Mouse (Mus musculus): ENCODE results near the gene Pih1d1.

Pih1d1 gene

DNA sequence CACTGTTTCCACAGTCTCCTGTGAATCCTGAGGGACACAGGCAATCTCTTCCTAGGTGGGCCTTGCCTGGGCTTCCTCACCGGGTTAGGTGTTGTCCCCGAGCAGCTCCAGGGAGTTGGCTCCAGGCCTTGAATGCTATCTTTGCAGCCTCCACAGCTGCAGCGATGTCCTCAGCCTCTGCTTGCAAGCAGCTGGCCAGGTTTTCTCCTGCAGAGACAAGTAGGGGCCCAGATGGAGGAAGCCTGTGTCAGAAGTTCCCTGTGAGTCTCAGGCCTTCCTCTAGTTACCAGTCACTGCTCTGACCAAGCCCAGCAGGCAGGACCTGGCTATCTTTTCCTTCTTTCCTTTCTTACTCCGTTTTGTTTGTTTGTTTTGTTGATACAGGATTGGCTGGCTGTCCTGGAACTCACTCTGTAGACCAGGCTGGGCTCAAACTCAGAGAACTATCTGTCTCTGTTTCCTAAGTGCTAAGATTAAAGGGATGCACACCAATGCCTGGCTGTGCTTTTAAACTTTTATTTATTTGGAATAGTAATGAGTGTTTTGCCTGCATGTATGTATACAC lies 5.5 kb upstream of the Pih1d1 start:
- DNase-seq, result no peak

DNA sequence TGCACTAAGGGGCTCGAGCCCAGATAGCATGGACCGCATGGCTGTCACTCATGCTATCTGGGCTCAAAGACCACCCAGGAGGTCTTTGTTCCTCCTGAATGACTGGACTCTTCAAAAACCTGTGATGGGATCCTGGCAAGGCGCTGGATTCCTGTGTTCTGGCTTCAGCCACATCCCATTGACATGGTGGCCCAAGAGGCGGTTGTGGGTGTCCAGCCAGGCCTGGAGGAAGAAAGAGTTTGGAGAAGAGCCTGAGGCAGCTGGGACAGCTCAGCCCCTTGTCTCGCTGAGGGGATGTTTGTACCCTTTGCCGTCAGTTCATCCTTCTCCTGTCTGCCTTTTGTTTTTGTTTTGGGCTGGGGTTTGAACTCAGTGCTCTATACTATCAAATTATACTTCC lies 4.6 kb upstream of the Pih1d1 start:
- DNase-seq, result no peak

DNA sequence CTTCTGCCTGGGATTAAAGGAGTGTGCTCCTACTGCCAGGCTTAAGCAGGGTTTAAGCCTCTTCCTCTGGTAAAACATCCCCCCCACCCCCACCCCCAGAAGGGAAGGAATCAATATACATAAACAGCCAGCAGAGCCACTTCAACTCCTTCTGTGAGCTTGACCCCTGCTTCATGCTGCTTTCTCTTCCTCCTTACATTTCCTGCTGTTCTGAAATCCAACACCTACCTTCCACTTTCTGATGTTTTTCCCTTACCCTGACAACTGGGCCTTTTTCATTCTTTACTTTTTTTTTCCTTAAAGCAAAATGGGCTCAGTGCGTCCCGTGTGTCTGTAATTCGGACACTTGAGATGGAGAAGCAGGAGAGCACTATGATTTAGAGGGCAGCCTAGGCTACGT lies 3.8 kb upstream of the Pih1d1 start:
- no peak for DNase-seq

DNA sequence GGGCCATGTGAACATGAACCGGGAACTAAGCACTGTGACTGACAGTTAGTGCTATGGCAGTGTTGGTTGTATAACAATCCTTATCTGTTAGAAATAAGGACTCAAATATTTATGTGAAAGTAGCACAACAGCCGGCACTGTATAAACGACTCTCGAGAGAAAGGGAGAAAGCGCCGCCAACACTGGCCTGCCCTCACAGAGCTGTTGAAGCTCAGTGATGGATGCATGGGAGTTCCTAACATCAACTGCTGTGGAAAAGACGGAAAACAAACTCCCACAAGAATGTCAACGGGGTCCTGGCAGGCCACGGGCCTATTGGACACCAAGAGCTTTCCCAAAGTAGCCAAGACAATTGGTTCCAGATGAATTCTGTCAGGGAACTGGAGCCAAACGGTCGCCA lies 2.8 kb upstream of the Pih1d1 start:
- peak; percentile 48 for DNase-seq

DNA sequence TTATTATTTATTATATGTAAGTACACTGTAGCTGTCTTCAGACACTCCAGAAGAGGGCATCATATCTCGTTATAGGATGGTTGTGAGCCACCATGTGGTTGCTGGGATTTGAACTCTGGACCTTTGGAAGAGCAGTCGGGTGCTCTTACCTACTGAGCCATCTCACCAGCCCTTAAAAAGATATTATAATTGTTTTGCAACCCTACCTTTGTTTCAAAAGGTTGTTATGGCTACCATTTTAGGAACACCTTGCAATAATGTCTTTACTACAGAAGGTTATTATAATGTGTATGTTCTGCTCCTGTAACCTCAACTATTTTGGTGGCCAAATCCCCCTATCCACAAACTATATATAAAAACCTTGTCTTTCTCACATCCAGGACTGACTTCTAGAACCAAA lies 1.1 kb upstream of the Pih1d1 start:
- peak; percentile 39 for DNase-seq

DNA sequence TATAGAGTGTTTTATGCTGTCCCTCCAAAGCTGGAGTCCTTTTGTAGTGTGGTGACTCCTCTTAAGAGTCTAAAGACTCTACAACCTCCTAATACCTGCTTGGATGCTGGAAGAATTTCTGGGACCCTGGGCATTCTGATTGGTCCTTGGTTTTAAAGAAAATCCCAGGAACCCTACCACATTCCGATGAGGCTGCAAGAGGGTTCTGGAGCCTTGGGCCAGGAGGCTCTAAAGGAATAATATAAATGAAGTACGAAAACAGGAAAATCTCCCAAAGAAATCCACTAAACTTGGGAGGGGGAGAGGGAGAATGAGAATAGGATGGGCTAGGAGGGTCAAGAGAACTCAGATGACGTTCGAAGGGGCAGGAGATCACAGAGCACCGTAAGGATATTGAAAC lies 517 bp upstream of the Pih1d1 start:
- no peak for DNase-seq

DNA sequence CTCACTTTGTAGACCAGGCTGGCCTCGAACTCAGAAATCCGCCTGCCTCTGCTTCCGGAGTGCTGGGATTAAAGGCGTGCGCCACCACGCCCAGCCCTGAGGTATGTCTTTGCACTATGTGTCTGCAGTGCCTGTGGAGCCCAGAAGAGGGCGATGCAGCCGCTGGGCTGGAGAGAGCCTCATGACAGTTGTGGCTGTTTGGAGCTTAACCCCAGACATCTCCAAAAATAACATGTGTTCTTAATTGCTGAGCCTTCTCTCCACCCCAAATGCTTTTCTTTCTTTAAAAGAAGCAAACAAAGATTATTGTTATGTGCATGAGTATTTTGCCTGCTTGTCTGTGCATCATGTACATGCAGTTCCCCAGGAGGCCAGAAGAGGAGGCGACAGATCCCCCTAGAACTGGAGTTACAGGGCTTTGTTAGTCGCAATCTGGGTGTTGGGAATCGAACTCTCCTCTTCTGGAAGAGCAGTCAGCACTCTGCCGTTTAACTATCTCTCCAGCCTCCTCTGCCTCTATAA lies 951 bp downstream of the Pih1d1 start:
- peak; percentile 84 for DNase-seq

DNA sequence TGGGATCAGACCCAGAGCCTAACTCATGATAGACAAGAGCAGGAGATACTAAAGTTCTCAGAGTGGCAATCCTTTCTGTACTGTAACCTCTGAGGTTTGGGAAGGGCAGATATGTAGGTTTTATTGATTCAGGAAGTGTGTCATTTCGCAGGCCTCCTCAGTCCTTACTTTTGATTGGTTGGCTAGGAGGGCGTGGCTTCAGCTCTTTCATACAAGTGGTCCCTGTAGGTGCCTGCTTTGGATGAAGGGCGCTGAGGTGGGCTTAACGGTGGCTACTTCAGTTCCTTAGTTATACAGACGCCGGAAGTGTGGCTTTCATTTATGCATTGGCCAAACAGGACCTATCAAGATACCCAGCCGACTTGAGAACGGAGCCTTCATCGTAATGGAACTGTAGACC lies 1.5 kb downstream of the Pih1d1 start:
- peak; percentile 65 for DNase-seq

DNA sequence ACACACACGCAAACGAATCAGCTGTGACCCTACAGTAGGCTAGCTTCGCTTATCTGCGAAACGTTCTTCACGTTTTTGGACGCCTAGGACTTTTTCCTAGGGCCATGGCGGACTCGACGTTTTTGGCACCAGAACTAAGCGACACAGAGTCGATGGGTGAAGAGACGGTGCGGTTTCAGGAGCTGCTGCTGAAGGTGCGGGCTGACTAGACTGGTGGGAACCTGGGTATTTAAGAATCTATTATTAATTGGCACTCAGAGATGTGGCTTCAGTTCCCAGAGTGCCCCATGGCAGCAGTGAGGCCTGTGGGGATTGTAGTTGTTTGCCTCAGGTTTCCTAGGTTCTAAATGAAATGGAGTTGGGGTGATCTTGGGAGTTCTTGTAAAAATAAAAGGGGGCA lies 2.1 kb downstream of the Pih1d1 start:
- peak; percentile 57 for DNase-seq

DNA sequence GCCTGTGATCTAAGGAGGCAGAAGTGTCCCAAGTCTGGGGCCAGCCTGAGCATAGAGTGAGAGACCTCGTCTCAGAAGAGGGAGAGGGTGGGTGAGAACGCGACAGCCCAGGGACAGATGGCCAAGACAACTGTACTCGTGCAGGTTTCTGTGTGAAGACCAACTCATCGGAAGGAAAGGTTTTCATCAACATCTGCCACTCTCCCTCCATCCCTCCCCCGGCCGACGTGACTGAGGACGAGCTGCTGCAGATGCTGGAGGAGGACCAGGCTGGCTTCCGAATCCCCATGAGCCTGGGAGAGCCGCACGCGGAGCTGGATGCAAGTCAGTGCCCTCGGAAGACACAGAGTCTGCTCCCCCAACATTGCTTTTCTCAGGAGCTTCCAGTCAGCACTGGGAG lies 3.4 kb downstream of the Pih1d1 start:
- peak; percentile 41 for DNase-seq

DNA sequence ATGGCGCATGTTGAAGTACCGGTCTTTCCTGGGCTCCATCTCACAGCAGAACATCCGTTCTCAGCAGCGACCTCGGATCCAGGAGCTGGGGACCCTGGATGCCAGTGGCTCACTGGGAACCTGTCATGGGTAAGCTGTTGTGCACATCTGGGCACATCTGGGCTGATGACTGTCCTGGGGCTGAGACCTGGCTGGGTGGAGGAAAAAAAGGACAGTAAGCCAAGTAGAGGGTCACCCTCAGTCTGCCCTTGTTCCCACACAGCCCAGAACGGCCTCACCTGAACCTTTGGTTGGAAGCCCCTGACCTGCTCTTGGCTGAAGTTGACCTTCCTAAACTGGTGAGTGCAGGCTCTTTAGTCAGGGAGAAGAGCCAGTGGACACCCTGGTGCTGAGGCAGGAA lies 4.9 kb downstream of the Pih1d1 start:
- peak; percentile 63 for DNase-seq

DNA sequence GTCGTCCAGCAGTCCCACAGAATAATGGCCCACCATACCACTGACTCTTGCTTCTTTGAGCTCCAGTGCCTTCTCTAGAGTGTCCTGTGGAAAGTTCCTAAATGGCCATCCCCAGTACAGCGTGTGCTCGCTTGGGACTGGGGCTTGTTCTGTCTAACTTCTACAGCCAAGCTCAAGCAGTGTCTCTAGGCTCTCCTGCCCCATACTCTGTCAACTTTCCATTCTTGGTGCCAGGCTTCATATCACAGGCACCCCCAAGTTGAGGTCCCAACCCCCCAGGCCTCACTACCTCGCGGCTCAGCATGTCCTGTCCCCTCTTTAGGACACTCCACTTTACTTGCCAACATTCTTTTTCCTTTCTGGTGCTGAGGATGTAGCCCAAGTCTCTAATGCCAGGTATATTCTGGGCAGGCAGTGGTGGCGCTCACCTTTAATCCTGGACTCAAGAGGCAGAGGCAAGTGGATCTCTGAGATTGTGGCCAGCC lies 6.3 kb downstream of the Pih1d1 start:
- DNase-seq, result peak; percentile 62

DNA sequence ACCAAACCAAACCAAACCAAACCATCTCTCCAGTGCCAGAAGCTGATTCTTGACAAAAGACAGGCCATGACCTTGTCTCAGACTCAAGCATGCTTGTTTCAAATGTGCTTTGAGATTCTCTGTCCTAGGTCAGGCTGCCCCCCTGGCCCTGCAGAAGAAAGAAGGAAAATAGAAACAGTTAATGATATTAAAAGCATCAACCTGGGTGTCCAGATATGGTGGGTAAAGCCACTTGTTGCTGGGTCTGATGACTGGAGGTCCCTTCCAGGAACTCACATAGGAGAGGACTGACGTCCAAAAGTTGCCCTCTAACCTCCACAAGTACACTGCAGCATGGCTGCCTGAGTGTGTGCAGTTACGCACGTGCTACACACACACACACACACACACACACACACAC lies 6.8 kb downstream of the Pih1d1 start:
- DNase-seq, result peak; percentile 73

DNA sequence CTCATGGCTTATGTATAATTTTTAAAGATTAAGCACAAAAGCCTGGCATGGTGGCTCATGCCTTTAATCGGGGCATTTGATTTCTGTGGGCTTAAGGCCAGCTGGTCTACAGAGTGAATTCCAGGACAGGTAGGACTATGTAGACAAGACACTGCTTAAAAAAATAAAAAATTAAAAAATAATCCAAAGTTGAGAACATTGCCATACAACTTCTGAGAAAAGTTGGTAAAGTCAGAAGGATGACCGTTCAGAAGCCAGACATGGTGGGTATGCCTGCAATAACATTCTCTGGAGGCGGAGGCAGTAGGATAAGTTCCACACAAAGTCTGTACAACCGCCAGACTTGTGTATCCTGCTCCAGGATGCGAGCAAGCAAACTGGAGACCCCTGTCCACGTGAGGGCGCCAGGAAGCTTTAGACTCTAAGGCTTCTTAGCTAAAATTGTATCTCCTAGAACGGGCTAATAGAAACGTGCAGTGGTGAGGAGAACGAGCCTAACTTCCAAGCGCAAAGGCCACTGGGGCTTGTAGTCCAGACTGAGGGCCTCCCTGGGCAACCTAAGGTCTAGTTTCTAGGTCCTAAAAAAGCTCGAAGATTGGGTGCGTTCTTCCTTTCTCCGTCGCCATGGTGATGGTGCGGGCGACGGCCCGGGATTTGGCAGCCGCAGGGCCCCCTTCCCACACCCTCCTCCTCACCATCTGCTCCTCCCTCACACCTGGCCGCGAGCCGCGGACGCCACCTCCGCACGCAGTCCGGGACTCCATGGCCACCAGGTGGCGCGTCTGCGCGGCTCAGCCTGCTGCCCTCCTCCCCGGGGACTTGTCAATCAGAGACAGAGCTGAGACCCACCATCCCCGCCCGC lies 7.7 kb downstream of the Pih1d1 start:
- peak; percentile 99 for DNase-seq

DNA sequence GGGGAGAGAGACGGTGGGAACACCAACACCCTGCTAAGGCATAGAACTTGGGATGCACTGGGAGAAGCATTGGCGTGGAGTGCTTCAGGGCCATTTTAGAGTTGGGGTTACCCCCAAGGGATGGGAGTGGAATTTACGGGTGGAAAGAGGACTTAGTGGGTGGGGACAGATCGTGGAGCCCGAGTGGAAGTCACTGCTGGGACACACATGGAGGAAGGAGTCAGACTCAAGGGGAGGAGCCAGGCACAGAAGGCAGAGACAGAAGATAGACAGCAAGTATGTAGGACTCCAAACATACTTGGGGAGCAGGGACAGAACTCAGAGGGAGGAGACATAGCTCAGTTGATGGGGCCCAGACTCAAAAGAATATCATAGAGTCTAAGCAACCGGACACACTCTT lies 8.4 kb downstream of the Pih1d1 start:
- no peak for DNase-seq

DNA sequence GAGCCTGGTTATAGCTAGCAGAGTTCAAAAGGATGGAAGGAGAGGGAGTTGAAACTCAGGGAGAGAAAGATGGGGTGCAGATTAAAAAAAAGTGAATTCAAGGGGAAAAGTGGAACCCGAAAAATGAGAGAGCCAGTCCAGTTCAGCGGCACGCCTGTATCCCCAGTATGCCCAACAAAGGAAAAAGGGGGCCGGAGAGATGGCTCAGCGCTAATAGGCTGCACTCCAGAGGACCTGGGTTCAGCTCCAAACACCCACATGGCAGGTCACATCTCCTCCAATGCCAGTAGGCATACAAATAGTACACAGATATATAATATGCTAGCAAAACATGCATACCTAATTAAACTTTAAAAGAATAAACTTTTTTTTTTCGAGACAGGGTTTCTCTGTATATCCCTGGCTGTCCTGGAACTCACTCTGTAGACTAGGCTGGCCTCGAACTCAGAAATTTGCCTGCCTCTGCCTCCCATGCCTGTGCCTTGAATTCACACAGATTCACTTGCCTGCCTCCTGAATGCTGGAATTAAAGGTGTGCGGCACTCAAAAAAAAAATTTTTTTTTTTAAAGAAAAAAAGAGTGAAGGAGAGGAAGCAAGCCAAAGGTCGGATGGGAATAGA lies 9.0 kb downstream of the Pih1d1 start:
- peak; percentile 69 for DNase-seq

DNA sequence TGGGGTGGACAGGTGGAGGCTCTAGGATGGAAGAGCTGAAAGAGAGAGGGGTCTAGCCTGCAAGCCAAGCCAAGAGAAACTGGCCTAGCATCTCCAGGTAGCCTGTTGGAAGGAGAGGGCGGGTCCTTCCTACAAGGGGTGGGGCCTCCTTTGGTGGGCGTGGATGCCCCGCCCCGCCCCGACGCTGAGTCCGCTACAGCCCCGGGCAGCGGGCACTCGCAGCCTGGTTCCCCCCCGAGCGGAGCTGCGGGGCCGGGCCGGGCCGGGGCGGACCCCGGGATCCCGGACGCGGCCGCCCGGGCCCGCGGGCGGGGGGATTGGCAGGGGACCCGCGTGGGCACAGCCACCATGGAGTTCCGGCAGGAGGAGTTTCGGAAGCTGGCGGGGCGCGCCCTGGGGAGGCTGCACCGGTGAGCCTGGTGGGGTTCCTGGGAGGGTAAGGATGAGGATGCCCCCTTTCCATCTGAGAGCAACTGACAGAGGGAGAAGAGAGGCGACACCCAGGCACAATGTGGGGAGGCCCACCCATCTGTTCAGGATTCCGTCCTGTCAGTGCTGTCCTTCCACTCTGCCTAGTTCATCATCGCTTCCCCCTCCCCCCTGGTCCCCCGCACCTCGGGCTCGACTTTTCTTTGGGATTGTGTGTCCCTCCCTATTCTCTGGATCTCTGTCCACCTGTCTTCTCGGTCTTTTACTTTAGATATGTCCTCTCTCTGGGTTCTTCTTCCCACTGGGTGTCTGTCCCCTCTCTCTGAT lies 9.8 kb downstream of the Pih1d1 start, which contains the start of gene Slc17a7:
TSS of gene Slc17a7 (plus strand) at position 215 of the 756 bp plus-strand sequence.
- peak; percentile 87 for DNase-seq

DNA sequence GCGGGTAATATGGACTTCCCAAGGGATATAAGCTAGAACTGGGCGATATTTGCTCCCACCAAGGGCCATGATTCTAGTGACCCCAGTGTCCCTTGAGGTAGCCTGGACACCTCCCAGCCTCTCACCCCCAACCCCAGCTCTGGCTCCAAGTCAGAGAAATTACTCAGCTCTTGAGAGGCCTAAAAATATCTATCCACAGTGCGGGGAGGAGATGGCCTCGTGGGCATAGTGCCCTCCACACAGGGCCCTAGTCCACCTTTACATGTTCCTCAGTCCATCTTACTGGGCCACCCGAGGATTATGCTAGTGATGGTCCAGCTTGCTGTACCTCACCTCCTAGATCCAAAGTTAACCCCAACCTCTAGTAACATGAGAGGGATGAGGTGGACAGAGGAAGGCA lies 10.7 kb downstream of the Pih1d1 start:
- peak; percentile 84 for DNase-seq

DNA sequence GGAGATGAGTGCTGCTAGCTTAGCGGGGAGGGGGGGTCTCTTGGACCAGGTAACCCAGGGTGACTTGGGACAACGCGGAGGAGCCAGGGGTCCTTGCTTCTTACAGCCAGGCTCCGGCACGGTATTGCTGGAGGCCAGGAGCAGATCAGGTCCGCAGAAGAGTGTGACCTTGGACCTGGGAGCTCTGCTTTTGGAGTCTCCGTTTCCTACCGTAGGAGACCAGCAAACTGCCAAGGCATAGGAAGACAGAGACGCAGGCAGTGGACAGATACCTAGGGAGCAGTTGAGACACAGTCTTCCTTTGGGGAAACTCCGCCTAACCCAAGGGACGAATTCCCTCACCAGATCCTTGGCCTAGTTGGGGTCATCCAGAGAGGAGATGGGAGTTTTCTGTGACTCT lies 11.6 kb downstream of the Pih1d1 start:
- no peak for DNase-seq

DNA sequence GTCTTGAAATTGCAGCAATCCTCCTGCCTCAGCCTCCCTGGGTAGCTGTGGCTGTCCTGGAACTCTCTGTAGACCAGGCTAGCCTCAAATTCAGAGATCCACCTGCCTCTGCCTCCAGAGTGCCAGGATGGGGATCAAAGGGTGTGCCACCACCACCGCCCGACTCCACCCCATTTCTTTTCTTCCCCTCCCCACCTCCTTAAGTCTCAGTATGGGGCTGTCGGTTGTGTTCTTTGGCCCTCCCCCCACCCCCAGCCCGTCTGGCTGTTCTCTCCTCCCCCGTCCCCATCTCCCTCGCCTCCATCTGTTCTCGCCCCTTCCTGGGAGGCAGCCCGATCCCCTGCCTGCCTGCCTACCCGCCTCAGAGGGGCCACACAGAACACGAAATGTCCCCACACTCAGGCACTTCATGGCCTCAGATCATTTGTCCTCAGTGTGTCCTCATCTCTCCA lies 12.9 kb downstream of the Pih1d1 start:
- peak; percentile 77 for DNase-seq

DNA sequence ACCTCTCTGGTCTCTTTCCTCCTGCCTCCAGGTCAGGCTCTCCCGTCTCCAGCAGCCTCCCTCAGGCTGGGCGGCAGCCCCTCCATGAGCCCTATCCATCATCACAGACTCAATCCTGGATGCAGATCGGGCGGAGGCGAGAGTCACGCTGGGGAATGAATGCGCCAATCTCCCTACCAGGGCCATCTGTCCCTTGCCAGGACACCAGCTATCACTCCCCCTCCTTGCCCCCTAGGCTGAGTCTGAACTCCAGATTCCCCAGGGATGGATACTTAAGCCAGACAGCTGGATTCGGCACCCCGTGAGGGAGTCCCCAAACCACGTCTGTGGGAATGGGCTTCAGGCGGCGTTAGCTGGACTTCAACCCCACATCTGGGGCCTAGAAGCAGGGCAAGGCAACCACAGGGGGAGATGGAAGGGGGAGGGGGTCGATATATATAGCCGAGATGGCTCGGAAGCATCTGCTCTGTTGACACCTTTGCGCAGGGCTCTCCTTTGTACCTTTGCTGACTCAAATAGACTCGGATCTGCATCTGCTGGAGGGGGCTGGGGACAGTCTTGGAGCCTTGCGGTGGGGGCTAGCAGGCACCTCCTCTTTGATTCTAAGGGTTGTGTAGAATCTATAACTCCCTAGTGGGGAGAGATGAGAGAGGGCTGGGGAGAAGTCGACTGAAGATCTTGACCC lies 13.8 kb downstream of the Pih1d1 start:
- DNase-seq, result peak; percentile 91

DNA sequence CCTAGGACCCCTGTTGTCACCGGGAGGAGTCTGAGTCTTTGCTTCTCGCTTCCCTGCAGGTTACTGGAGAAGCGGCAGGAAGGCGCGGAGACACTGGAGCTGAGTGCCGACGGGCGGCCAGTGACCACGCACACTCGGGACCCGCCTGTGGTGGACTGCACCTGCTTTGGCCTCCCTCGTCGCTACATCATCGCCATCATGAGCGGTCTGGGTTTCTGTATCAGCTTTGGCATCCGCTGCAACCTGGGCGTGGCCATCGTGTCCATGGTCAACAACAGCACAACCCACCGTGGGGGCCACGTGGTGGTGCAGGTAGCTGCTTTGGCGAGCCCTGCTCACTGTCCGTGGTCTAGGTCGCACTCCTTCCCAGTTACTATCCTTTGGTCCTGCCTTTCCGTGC lies 14.6 kb downstream of the Pih1d1 start:
- peak; percentile 81 for DNase-seq
